In genomic region chr2:64962196-64962595, GRCm38 (mm10) we compare ENCODE assay signal across 19 mouse cellular contexts.
DNase-seq lines count a peak whose midpoint lies in the region; TF ChIP-seq lines count a peak whose summit lies in the region.
"Had no signal": no experiment of that assay in that cellular context is flagged by ENCODE, and none has a peak within 500 bp of the region (broad histone marks: within the 10 kb centered on the region; RNA-seq: fewer than 3 reads in every experiment).

No protein-coding gene starts in this region.

- peak overlapping the region; percentile 77 for H3K27ac ChIP-seq in testis, adult 2 months (ENCODE audit: control insufficient read depth, insufficient read depth, low read depth, low read length)
- H3K27ac ChIP-seq: embryonic facial prominence, embryonic 12.5 days; embryonic facial prominence, embryonic 15.5 days; heart, adult 2 months; hindbrain, embryonic 12.5 days had no signal

- TF ChIP-seq CTCF in testis, adult 2 months (IDR thresholded peaks at IDR 0.05; ENCODE audit: control insufficient read depth, insufficient read depth, insufficient replicate concordance, low read depth, low read length), result no peak

- DNase-seq in layer of hippocampus, adult 9-10 months (ENCODE audit: low spot score), result peak; percentile 25
- DNase-seq in layer of hippocampus, postnatal 36 days, result no peak
- no peak for DNase-seq in testis, postnatal 10 days (ENCODE audit: low spot score)
- DNase-seq in telencephalon, adult 2 months (ENCODE audit: low read depth, low spot score), result peak; percentile 60
- no peak for DNase-seq in adrenal gland, adult (ENCODE audit: inconsistent age in 2 of 2, low spot score in 1 of 2)
- DNase-seq: adrenal gland, postnatal 10 days; adrenal gland, postnatal 36 days; cerebellum, adult 11 months; cerebellum, adult 2 months; cerebellum, adult 9-11 months; cerebellum, postnatal 25 days; forebrain, postnatal 0 days; gastrocnemius, postnatal 10 days; gastrocnemius, postnatal 36 days; heart, adult 2 months had no signal

- no peak overlapping the region for H3K4me3 ChIP-seq in testis, adult 2 months (ENCODE audit: control insufficient read depth, low read depth, low read length)
- H3K4me3 ChIP-seq: embryonic facial prominence, embryonic 12.5 days; embryonic facial prominence, embryonic 15.5 days; heart, adult 2 months; hindbrain, embryonic 12.5 days had no signal

- no peaks in the 10 kb centered on the region for H3K4me1 ChIP-seq in testis, adult 2 months (ENCODE audit: control insufficient read depth, insufficient read depth, low read length)
- H3K4me1 ChIP-seq: embryonic facial prominence, embryonic 12.5 days had no signal

- no peaks in the 10 kb centered on the region for H3K36me3 ChIP-seq in testis, adult 2 months (ENCODE audit: control insufficient read depth, insufficient read depth, low read length)
- H3K36me3 ChIP-seq: embryonic facial prominence, embryonic 12.5 days; embryonic facial prominence, embryonic 15.5 days; hindbrain, embryonic 12.5 days had no signal

- no peak for TF ChIP-seq POLR2A in testis, adult 2 months (IDR thresholded peaks at IDR 0.05; ENCODE audit: control insufficient read depth, low read depth, low read length)

- H3K27me3 ChIP-seq in testis, adult 2 months (ENCODE audit: control insufficient read depth, insufficient read depth, low read length), result no peaks in the 10 kb centered on the region
- H3K27me3 ChIP-seq: embryonic facial prominence, embryonic 12.5 days; embryonic facial prominence, embryonic 15.5 days; hindbrain, embryonic 12.5 days had no signal

Comparison
In these comparisons a context has a peak if more than half of its experiments do, and no peak if none do; other contexts are left out.
1. DNase-seq: peak in layer of hippocampus, adult 9-10 months (single experiment) and telencephalon, adult 2 months (single experiment); none in layer of hippocampus, postnatal 36 days (0 of 2), testis, postnatal 10 days (single experiment) and adrenal gland, adult (0 of 2).